Mouse (Mus musculus) B cell, adult 2 months (primary cell): ENCODE measurements around the gene Rarb.

Experiments
- DNase-seq, 2 experiments: peaks; one replicate each; pipeline ENCODE4 v3.0.0; 2022

Rarb gene

DNA sequence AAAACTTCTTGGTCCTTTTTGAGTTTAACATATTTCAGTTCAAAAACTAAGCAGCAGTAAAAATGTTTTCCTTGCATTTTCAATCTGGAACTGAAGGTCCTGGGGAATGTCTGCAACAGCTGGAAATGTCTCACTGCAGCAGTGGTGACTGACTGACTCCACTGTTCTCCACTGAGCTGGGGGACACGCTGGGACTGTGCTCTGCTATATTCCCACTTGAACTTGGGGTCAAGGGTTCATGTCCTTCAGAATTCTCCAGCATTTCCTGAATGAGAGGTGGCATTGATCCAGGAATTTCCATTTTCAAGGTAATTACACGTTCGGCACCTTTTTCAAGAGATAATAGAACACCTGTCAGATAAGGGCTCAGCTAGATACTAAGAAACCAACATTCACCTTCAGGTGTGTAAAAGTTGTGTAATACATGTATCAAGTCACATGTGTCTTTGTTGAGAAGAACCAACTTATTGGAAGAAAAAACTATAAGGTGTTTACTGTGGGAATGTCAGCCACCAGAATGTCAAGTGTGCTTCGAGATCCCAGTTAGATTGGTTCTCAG is 386.9 kb downstream of the Rarb start:
- DNase-seq = no peak

DNA sequence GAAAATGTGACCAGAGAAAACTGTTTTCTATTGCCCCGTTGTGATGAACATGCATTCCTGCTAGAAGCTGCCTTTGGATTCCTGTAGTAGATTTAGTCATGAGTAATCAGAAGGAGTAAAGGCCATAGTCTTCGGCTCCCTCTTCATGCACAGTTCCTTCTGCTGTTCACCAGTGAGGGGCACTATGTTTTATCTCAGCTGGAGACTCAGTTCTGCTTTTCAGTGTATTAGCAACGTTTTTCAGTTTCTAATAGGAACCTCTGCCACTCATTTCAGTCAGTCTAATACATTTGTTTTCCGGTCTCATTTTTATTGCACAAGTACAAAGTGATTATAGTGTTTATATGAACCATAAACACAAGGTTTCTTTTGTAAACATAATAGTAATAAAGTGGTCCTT is 391.4 kb downstream of the Rarb start:
- no peak for DNase-seq

DNA sequence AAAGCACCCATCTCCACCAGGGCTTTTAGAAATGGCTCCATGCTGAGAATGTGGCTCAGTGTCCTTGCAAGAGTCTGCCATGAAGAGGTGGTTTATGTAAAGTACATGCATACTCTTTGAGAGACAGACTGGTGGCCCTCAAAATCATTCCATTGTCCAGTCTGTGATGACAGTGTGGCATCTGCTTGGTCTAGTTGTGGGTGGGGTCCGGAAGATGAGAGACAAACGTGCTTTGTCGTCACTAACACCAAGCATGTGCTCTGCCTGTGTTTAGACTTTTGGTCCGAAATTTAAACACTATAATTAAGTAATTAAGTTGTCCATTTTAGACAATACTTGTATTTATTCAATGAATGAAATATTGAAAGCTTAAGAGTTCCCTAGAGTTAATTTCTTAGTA is 404.8 kb downstream of the Rarb start:
- no peak for DNase-seq

GRCm38 (mm10) chr14:16405187-16405586 is 413.8 kb downstream of the Rarb start:
- DNase-seq = no peak

DNA sequence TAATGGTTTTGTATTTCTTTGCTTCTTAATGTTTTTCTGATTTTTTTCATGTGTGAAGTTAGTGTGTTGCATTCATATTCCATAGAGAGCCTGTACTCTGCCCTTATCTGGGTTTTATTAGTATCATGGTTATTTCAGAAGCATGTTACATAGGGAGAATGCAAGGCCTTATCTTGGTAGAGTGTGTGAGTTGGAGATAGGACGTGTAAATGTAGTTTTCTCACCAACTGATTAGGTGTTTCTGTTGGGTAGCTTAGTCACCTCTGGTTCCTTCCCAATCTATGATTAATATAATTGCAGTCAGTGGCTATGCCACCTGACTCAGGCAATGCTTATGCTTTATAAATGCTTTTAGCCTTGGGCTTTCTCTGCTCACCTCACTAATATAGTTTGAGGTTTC is 434.2 kb downstream of the Rarb start:
- no peak for DNase-seq
